Mouse (Mus musculus) bone marrow macrophage, adult 2 months (primary cell): Measurements from ENCODE around the gene Gm20388. TPM values are rescaled to one million over a fixed set of nuclear protein-coding genes. Genes with fewer than 3 reads are reported as not detected.
A peak's percentile ranks its signal among the peaks of the same experiment; 100 is the strongest.

ENCODE experiments used
- H3K27ac ChIP-seq: 2 replicates; pipeline ENCODE4 v1.5.1; 2012; ENCODE audit warnings: low read depth, low read length; ENCODE audit not compliant: insufficient read depth
- H3K4me1 ChIP-seq: 2 replicates; pipeline ENCODE4 v1.6.1; 2012; ENCODE audit warnings: low read length; ENCODE audit not compliant: control insufficient read depth, insufficient read depth
- H3K4me3 ChIP-seq: 2 replicates; pipeline ENCODE4 v1.5.1; 2012; ENCODE audit warnings: mild to moderate bottlenecking, low read length, moderate library complexity; ENCODE audit not compliant: insufficient read depth
- CTCF ChIP-seq: IDR thresholded peaks from 2 replicates; pipeline ENCODE4 v1.5.1; 2012; ENCODE audit warnings: low read depth, mild to moderate bottlenecking, low read length, moderate library complexity
- POLR2A ChIP-seq: IDR thresholded peaks from 2 replicates; pipeline ENCODE4 v1.6.1; 2012; ENCODE audit warnings: mild to moderate bottlenecking, low read depth, low read length, borderline replicate concordance
- polyA plus RNA-seq: library from polyadenylated mRNA; stranded (reverse); fragments of >200 nt; gene quantifications from 2 replicates; pipeline ENCODE4 v1.2.4, GENCODE M21; 2012; ENCODE audit not compliant: missing spikeins, insufficient read depth, insufficient read length

Gene Gm20388
- polyA plus RNA-seq, 1 experiment: 32.7 TPM

GRCm38 (mm10) chr8:122816965-122817364 lies 2906.3 kb downstream of the Gm20388 start:
- no peak overlapping the region for H3K4me3 ChIP-seq
- no peak overlapping the region for H3K27ac ChIP-seq
- no peaks in the 10 kb centered on the region for H3K4me1 ChIP-seq
- TF ChIP-seq POLR2A (no peak), CTCF (no peak)

- TF ChIP-seq POLR2A: no peak
- TF ChIP-seq CTCF: no peak
- Histone ChIP-seq H3K27ac (no peak overlapping the region), H3K4me1 (no peaks in the 10 kb centered on the region), H3K4me3 (no peak overlapping the region)
These were observed 2907.3 kb downstream of the Gm20388 start for GRCm38 (mm10) chr8:122817724-122818496.

GRCm38 (mm10) chr8:122819776-122820175 lies 2909.1 kb downstream of the Gm20388 start:
- H3K4me1 ChIP-seq: no peaks in the 10 kb centered on the region
- TF ChIP-seq CTCF (no peak), POLR2A (no peak)
- H3K4me3 ChIP-seq: no peak overlapping the region
- H3K27ac ChIP-seq: no peak overlapping the region

- no peak overlapping the region for H3K27ac ChIP-seq
- H3K4me1 ChIP-seq: no peaks in the 10 kb centered on the region
- no peak overlapping the region for H3K4me3 ChIP-seq
- no peak for TF ChIP-seq POLR2A
- no peak for TF ChIP-seq CTCF
These were observed 2913.9 kb downstream of the Gm20388 start for GRCm38 (mm10) chr8:122824571-122824970.

GRCm38 (mm10) chr8:122824986-122825385 lies 2914.3 kb downstream of the Gm20388 start:
- no peak overlapping the region for H3K27ac ChIP-seq
- TF ChIP-seq CTCF (no peak), POLR2A (no peak)
- H3K4me3 ChIP-seq: no peak overlapping the region
- no peaks in the 10 kb centered on the region for H3K4me1 ChIP-seq

GRCm38 (mm10) chr8:122825408-122825807 lies 2914.8 kb downstream of the Gm20388 start:
- no peaks in the 10 kb centered on the region for H3K4me1 ChIP-seq
- no peak for TF ChIP-seq POLR2A
- no peak for TF ChIP-seq CTCF
- no peak overlapping the region for H3K27ac ChIP-seq
- no peak overlapping the region for H3K4me3 ChIP-seq

GRCm38 (mm10) chr8:122829396-122829795 lies 2918.8 kb downstream of the Gm20388 start:
- Histone ChIP-seq H3K4me1 (no peaks in the 10 kb centered on the region), H3K27ac (no peak overlapping the region), H3K4me3 (no peak overlapping the region)
- TF ChIP-seq CTCF (no peak), POLR2A (no peak)

- Histone ChIP-seq H3K27ac (no peak overlapping the region), H3K4me3 (no peak overlapping the region), H3K4me1 (peaks cover 2% of the 10 kb centered on the region; the same call in 1 of the 2 replicates)
- TF ChIP-seq POLR2A (no peak), CTCF (peak; percentile 83)
These were observed 2919.9 kb downstream of the Gm20388 start for GRCm38 (mm10) chr8:122830349-122831061.

GRCm38 (mm10) chr8:122834416-122834815 lies 2923.8 kb downstream of the Gm20388 start:
- Histone ChIP-seq H3K27ac (no peak overlapping the region), H3K4me3 (no peak overlapping the region), H3K4me1 (peaks cover 2% of the 10 kb centered on the region; the same call in 1 of the 2 replicates)
- TF ChIP-seq CTCF: no peak
- TF ChIP-seq POLR2A: no peak

- Histone ChIP-seq H3K4me3 (no peak overlapping the region), H3K27ac (no peak overlapping the region), H3K4me1 (peaks cover 2% of the 10 kb centered on the region; the same call in 1 of the 2 replicates)
- TF ChIP-seq POLR2A (no peak), CTCF (peak; percentile 75)
These were observed 2924.3 kb downstream of the Gm20388 start for GRCm38 (mm10) chr8:122834971-122835370.
